Mouse (Mus musculus): ENCODE results near the gene Cstf2.

The Cstf2 gene

DNA sequence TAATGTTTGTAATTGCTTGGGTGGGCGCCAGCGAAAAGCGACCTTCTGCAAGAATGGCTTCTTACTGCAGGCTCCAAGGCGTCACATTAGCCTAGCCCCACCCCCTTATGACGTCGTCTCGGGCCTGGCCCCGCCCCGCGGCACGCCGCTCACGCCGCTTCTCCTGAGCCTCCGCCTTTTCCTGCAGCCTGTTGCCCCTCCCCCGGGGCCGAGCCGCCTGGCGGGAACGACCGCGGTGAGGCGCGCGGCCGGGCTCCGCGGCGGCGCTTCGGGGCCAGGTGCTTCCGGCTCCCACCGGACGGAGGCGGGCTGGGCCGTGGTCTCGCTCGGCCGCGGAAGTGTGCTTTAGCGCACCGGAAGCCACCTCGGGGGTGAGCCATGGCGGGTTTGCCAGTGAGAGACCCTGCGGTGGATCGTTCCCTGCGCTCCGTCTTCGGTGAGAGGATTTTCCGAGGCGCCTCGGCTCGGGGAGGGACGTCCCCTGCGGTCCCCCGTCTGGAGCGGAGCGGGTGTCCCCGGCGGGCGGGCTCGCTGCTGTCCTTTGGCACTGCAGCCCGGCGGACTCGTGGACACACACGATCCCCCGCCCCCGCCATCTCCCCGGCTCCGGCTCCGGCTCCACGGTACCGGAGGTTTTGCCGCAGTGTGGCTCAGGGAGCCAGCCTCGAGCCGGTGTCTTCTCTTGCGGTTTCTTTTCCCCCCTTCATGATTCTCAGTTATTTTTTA, at the start of gene Cstf2:
Cstf2 (plus strand) TSS at position 201 of the 726 bp plus-strand sequence.
- DNase-seq (ENCODE audit: low spot score in 2 of 2): peak; percentile 92 to 95

GRCm38 (mm10) chrX:134019005-134019404, 40.0 kb upstream of the Cstf2 start:
- peak; percentile 33 to 70 for DNase-seq (ENCODE audit: low spot score in 2 of 2)

DNA sequence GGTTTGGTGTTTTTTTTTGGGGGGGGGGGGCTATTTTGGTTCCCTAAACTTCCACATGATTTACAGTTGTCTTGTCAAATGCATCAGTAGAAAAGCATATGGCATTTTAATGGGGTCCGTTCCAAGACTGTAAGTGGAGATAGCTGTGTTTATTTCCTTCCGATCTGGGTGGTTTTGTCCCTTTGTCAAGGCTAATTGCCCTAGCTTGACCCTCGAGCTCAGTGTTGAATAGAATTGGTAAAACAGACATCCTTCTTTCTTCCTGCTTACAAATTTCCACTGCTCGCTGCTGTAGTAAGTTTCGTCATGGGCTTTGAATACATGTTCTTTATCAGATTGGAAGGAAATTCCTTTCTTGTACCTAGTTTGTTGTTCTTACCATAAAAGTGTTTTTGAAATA, 38.3 kb upstream of the Cstf2 start:
- no peak for DNase-seq (ENCODE audit: low spot score in 2 of 2)

- DNase-seq (ENCODE audit: low spot score in 2 of 2): no peak
Observed at GRCm38 (mm10) chrX:134048994-134049393, 10.0 kb upstream of the Cstf2 start.

DNA sequence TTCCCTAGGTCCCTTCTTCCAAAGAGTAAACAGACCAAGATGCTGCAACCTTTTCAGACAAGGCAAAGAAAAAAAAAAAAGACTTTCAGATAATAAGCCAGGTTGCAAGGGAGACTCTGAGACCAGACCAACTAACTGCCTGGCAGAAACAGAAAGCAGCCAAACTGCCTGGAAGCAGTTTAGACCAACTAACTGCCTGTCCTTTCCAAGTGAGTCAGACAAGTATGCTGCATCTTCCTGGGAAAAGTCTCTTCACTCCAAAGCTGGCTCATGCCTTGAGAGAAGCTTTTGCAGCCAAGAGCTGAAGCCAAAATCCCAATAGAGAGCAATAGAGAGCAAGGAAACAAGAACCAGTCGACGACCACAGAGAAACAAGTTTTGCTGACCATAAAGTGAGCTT, 2.1 kb upstream of the Cstf2 start:
- DNase-seq (ENCODE audit: low spot score in 2 of 2): no peak

DNA sequence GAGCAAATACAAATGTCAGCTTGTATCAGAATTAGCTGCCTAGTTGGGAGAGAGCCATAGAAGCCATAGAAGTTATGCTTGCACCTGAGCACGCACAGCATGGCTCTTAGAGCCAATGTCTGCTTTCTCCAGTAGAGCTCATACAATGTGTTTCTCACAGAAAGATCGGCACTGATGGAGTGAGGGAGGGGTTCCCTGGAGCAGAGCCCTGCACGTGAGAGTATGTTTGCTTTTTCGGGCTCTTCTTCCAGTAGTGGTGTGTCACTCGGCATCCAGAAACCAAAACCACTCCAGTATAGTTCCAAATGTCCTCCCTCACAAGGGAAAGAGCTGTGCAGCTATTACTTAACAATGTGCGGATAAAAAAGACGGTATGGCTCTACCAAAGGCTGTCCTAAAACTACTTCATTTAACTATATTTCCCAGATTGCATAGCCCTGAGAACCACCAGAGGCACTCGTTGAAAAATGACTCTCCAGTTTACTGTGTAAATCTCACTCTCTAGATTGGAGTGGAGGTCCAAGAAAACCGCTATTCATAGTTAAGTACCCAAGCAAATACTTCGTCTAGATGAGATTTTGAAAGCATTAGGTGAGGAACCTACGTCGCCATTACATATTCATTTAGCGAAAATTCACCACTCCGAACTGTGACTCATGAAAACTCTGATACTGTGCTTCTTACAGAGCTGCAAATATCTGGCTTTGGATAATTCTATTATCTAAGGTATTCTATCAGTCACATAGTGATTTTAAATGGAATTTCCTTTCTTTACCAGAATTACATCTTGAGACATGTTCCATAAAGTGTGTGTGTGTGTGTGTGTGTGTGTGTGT, 729 bp upstream of the Cstf2 start:
- no peak for DNase-seq (ENCODE audit: low spot score in 2 of 2)

DNA sequence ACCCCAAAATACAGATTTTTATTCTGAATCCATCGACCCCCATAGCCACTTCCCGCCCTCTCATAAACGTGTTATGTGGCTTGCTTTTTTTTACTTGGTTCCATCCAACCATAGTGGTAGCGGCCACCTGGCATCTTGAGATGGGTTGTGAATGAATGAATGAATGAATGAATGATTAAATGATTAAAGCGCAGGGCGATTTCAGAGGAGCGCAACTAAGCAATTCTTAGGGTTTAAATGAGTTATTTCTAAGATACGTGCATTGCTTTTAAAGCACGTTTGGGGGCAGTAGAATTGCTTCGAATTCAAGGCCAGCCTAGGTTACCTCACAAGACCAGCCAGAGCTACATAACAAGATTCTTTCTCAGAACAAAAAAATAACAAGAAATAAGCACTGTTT, 777 bp downstream of the Cstf2 start:
- no peak for DNase-seq (ENCODE audit: low spot score in 2 of 2)

DNA sequence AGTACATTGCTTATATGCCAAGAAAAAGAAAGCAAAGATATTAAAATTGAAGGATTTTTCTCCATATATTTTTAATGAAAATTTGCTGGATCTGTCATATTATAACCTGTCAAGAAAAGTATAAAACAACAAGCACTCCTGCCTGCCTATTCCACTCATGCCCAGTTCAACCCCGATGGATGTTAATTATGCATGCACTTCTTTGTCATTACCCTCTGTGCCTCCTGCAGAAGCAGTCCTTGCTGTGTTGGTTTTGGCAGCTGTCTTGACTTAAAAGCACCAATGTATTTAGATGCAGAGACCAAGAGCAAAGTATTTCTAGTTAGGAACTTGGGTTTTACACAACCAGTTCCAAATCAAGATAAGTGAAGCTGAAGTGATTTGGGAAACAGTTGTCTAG, 26.5 kb downstream of the Cstf2 start:
- DNase-seq (ENCODE audit: low spot score in 2 of 2): no peak

- DNase-seq (ENCODE audit: low spot score in 2 of 2): no peak
Observed at GRCm38 (mm10) chrX:134102641-134103040, 43.7 kb downstream of the Cstf2 start.

DNA sequence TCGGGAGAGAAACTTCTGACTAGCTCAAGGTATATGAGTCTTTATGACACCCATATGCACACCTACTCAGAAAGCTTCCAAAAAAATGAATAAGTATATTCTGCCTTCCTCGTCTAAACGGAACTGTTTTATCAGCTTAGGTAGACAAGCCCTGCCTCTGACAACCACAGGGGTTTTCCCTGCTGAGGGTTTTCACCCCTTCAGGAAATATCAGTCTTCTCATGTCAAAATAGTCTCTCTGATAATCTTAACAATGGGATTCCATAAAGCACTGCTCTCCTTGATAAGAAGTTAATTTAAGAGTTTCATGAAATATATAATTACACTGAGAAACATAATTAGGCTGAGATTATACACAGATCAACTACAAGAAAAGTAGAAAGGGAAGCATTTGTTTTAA, 52.8 kb downstream of the Cstf2 start:
- DNase-seq (ENCODE audit: low spot score in 2 of 2): no peak

DNA sequence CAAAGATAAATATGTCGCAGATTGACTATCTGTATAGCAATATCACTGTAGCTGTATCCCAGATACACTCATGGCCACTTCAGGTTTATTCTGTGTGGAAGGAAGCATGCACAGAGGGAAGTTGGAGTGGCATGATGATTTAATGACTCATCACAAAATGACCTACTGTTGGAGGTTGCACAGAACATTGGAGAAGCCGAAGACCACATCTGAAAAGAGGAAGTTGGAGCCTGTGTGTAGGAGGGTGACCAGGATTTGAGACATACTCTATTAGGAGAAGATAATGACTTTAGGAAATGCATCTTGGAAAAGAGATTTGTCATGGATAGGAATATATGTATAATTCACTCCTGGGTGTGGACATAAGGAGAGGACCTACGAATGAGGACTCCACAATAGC, 57.4 kb downstream of the Cstf2 start:
- no peak for DNase-seq (ENCODE audit: low spot score in 2 of 2)

GRCm38 (mm10) chrX:134128549-134128948, 69.6 kb downstream of the Cstf2 start:
- no peak for DNase-seq (ENCODE audit: low spot score in 2 of 2)

- no peak for DNase-seq (ENCODE audit: low spot score in 2 of 2)
Observed at GRCm38 (mm10) chrX:134132295-134132694, 73.3 kb downstream of the Cstf2 start.

DNA sequence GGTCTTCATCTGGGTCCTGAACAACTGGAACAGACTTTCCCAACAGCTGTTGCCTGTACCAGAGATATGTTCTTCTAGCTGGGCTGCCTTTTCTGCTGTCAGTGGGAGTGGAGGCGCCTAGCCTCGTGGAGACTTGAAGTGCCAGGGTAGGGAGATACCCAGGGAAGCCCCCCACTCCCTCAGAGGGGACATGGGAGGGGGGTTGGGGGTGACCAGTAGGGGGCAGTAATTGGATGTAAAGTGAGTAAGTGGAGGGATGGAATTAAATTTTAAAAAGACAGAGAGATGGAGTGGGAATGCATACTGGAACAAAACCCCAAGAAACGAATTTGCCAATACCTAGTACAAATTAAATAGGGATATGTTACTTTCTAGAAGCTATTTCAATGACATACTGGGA, 74.8 kb downstream of the Cstf2 start:
- no peak for DNase-seq (ENCODE audit: low spot score in 2 of 2)
